Mouse (Mus musculus) liver, embryonic 14.5 days (tissue): ENCODE data around the gene Tyrp1. TPM values are rescaled to one million over a fixed set of nuclear protein-coding genes. Genes with fewer than 3 reads are reported as not detected.

Experiments used
- ATAC-seq: fragments of 200-750 bp; cut with Nextera tagmentation; 2 replicates; pipeline ENCODE4 v1.8.0; 2017; ENCODE audit warnings: moderate number of reproducible peaks, mild to moderate bottlenecking, moderate library complexity; ENCODE audit not compliant: insufficient read depth
- DNase-seq, 3 experiments: peaks; one replicate each; pipeline ENCODE4 v3.0.0-alpha.2; 2012 to 2013; ENCODE audit warnings: low read depth in 3 of 3, low spot score in 3 of 3
- H3K27ac ChIP-seq: fragments of 300-500 bp; sonication (generic); 2 replicates; pipeline ENCODE4 v1.5.1; 2014; ENCODE audit warnings: moderate library complexity, mild to moderate bottlenecking, control low read depth, inconsistent platforms
- H3K27me3 ChIP-seq: fragments of 300-500 bp; sonication (generic); 2 replicates; pipeline ENCODE4 v1.6.1; 2014; ENCODE audit warnings: mild to moderate bottlenecking, low read length, moderate library complexity; ENCODE audit not compliant: control insufficient read depth, insufficient read depth
- H3K36me3 ChIP-seq: fragments of 300-500 bp; sonication (generic); replicated peaks from 2 replicates; pipeline ENCODE4 v1.6.1; 2014; ENCODE audit warnings: low read depth; ENCODE audit not compliant: control insufficient read depth, insufficient read depth
- H3K4me1 ChIP-seq, 2 experiments: fragments of 200-500 bp in 1 of 2; fragments of 300-500 bp in 1 of 2; sonication (generic) in 1 of 2; replicated peaks; 2 replicates each; pipeline ENCODE4 v1.6.1; 2012 to 2014; ENCODE audit warnings: antibody characterized with exemption in 1 of 2, inconsistent platforms in 1 of 2, low read length in 1 of 2; ENCODE audit not compliant: control insufficient read depth in 2 of 2, insufficient read depth in 2 of 2
- H3K4me2 ChIP-seq: fragments of 300-500 bp; sonication (generic); 2 replicates; pipeline ENCODE4 v1.6.1; 2014; ENCODE audit warnings: low read depth, mild to moderate bottlenecking, control low read depth, moderate library complexity
- H3K4me3 ChIP-seq, 2 experiments: fragments of 200-500 bp in 1 of 2; fragments of 300-500 bp in 1 of 2; sonication (generic) in 1 of 2; 2 replicates each; pipeline ENCODE4 v1.5.1; 2012 to 2014; ENCODE audit warnings: low read depth in 2 of 2, low read length in 2 of 2, mild to moderate bottlenecking in 2 of 2, control low read depth in 1 of 2, inconsistent platforms in 1 of 2, moderate library complexity in 1 of 2; ENCODE audit not compliant: insufficient read depth in 1 of 2
- H3K9ac ChIP-seq: fragments of 300-500 bp; sonication (generic); replicated peaks from 2 replicates; pipeline ENCODE4 v1.6.1; 2014; ENCODE audit warnings: mild to moderate bottlenecking, control low read depth, moderate library complexity
- H3K9me3 ChIP-seq: fragments of 300-500 bp; sonication (generic); 2 replicates; pipeline ENCODE4 v1.6.1; 2016; ENCODE audit warnings: low read length, mixed read lengths; ENCODE audit not compliant: control insufficient read depth
- CTCF ChIP-seq: IDR thresholded peaks from 2 replicates; pipeline ENCODE4 v1.5.1; 2016; ENCODE audit warnings: antibody characterized with exemption, low read depth, control low read depth
- EP300 ChIP-seq: IDR thresholded peaks from 2 replicates; pipeline ENCODE4 v1.6.1; 2016; ENCODE audit warnings: antibody characterized with exemption, low read depth
- WGBS: fragments of 180-500 bp; shearing (Covaris S2); extraction: QIAGEN DNeasy Blood & Tissue Kit; methylation state at CpG from one replicate; pipeline ENCODE4 v1.1.7; 2014; ENCODE audit not compliant: insufficient replicate concordance; 5-methylcytosine and 5-hydroxymethylcytosine counted together
- polyA plus RNA-seq, 2 experiments: library from polyadenylated mRNA; depleted of rRNA in 1 of 2; stranded (reverse) in 1 of 2; unstranded in 1 of 2; fragments of >200 nt; fragmentation: Nextera tagmentation in 1 of 2; extraction: Ambion mirVana in 1 of 2; gene quantifications; 2 replicates each; pipeline versions ENCODE4 v1.2.1 to v1.2.3; 2012 to 2014

Gene Tyrp1
- polyA plus RNA-seq, 2 experiments: not detected

GRCm38 (mm10) chr4:80855495-80855894 is 21.6 kb downstream of the Tyrp1 start:
- DNase-seq (no peak), ATAC-seq (no peak)
- H3K4me2 ChIP-seq: no peak overlapping the region
- 72% methylated on average over 9 of the region's 9 CpGs for WGBS
- H3K9ac ChIP-seq: no peak overlapping the region
- no peaks in the 10 kb centered on the region for H3K9me3 ChIP-seq
- H3K27ac ChIP-seq: no peak overlapping the region
- H3K4me1 ChIP-seq: no peaks in the 10 kb centered on the region
- H3K4me3 ChIP-seq: no peak overlapping the region
- TF ChIP-seq CTCF (no peak), EP300 (no peak)
- H3K36me3 ChIP-seq: no peaks in the 10 kb centered on the region
- H3K27me3 ChIP-seq: no peaks in the 10 kb centered on the region

- Histone ChIP-seq H3K4me3 (no peak overlapping the region), H3K4me2 (no peak overlapping the region), H3K27me3 (no peaks in the 10 kb centered on the region), H3K4me1 (no peaks in the 10 kb centered on the region), H3K9ac (no peak overlapping the region), H3K9me3 (no peaks in the 10 kb centered on the region), H3K27ac (no peak overlapping the region), H3K36me3 (no peaks in the 10 kb centered on the region)
- ATAC-seq: no peak
- no peak for DNase-seq
- 74% methylated on average over 9 of the region's 9 CpGs for WGBS
- no peak for TF ChIP-seq CTCF
- no peak for TF ChIP-seq EP300
Measured at GRCm38 (mm10) chr4:80862962-80863361, 29.0 kb downstream of the Tyrp1 start.

GRCm38 (mm10) chr4:80863906-80864305 is 30.0 kb downstream of the Tyrp1 start:
- Histone ChIP-seq H3K4me1 (no peaks in the 10 kb centered on the region), H3K27me3 (no peaks in the 10 kb centered on the region)

GRCm38 (mm10) chr4:80864511-80864922 is 30.6 kb downstream of the Tyrp1 start:
- no peaks in the 10 kb centered on the region for H3K36me3 ChIP-seq
- peak overlapping the region; percentile 48 for H3K4me2 ChIP-seq
- TF ChIP-seq CTCF: no peak
- whole genome bisulfite sequencing: 2% methylated on average over 17 of the region's 17 CpGs
- no peaks in the 10 kb centered on the region for H3K9me3 ChIP-seq
- H3K9ac ChIP-seq: no peak overlapping the region
- peak overlapping the region; percentile 5 to 12; a peak in 1 of 4 replicates for H3K4me3 ChIP-seq
- no peaks in the 10 kb centered on the region for H3K27me3 ChIP-seq
- DNase-seq: no peak
- ATAC-seq: peak; percentile 53; the same call in 1 of the 2 replicates
- H3K27ac ChIP-seq: no peak overlapping the region
- H3K4me1 ChIP-seq: no peaks in the 10 kb centered on the region

More at GRCm38 (mm10) chr4:80863906-80864305, 30.0 kb downstream of the Tyrp1 start:
- DNase-seq (no peak), ATAC-seq (no peak)
- no peak overlapping the region for H3K4me3 ChIP-seq
- H3K36me3 ChIP-seq: no peaks in the 10 kb centered on the region
- H3K9me3 ChIP-seq: no peaks in the 10 kb centered on the region
- WGBS: 52% methylated on average over 7 of the region's 7 CpGs
- TF ChIP-seq CTCF (no peak), EP300 (no peak)
- no peak overlapping the region for H3K27ac ChIP-seq
- H3K9ac ChIP-seq: no peak overlapping the region
- no peak overlapping the region for H3K4me2 ChIP-seq

- Histone ChIP-seq H3K27me3 (no peaks in the 10 kb centered on the region), H3K4me3 (no peak overlapping the region), H3K36me3 (no peaks in the 10 kb centered on the region), H3K27ac (no peak overlapping the region), H3K4me1 (no peaks in the 10 kb centered on the region), H3K4me2 (no peak overlapping the region), H3K9me3 (no peaks in the 10 kb centered on the region), H3K9ac (no peak overlapping the region)
- ATAC-seq (no peak), DNase-seq (no peak)
- peak; percentile 26; the same call in 1 of the 2 replicates for TF ChIP-seq CTCF
- no peak for TF ChIP-seq EP300
- 23% methylated on average over 5 of the region's 5 CpGs for WGBS
Measured at GRCm38 (mm10) chr4:80866065-80866464, 32.1 kb downstream of the Tyrp1 start.
